Mouse (Mus musculus): Measurements from ENCODE around the gene C6.

DNA sequence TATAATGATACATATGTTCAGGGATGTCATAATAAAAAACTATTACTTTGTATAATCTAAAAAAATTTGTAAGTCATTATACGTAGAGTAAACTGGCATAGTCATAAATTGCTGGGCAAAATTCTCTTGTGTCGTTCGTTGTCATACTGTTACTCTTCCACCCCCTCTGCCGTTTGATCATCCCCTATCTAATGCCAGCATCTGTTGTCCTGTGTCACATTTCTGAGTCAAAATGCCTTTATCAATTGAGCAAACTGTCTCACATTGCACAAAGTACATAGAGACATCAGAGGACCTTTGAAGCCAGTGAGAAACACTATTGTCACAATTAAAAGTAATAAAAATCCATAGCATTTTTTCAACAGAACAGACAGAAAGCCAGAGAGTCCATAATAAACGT is 88.0 kb downstream of the C6 start:
- TF ChIP-seq POLR2A (IDR thresholded peaks at IDR 0.05; ENCODE audit: control insufficient read depth in 1 of 2, insufficient read depth in 1 of 2, low read depth in 1 of 2, low read length in 2 of 2, poor library complexity in 1 of 2) = no peak
- no peak for TF ChIP-seq EP300 (IDR thresholded peaks at IDR 0.05; ENCODE audit: low read depth in 1 of 2, low read length in 2 of 2)
- TF ChIP-seq GATA1 (IDR thresholded peaks at IDR 0.05; ENCODE audit: low read depth, low read length) = no peak
- TF ChIP-seq USF2 (IDR thresholded peaks at IDR 0.05; ENCODE audit: borderline replicate concordance in 1 of 2, insufficient read depth in 1 of 2, low read depth in 1 of 2, low read length in 2 of 2) = no peak
- TF ChIP-seq USF1 (IDR thresholded peaks at IDR 0.05; ENCODE audit: low read depth, low read length) = no peak
- no peak for TF ChIP-seq CHD2 (IDR thresholded peaks at IDR 0.05; ENCODE audit: low read length)
- TF ChIP-seq TAL1 (IDR thresholded peaks at IDR 0.05; ENCODE audit: low read length) = no peak

Measured in MEL (cell line).